ENCODE assay signal across 14 mouse cellular contexts in genomic region chr3:85313646-85314255, GRCm38 (mm10).
DNase-seq lines count a peak whose midpoint lies in the region; ATAC-seq lines count a peak whose summit lies in the region.
"Had no signal": no experiment of that assay in that cellular context is flagged by ENCODE, and none has a peak within 500 bp of the region (broad histone marks: within the 10 kb centered on the region; RNA-seq: fewer than 3 reads in every experiment).

No protein-coding gene starts in this region.

- no peaks in the 10 kb centered on the region for H3K36me3 ChIP-seq in hindbrain, embryonic 10.5 days
- no peaks in the 10 kb centered on the region for H3K36me3 ChIP-seq in hindbrain, embryonic 16.5 days (ENCODE audit: control insufficient read depth, insufficient read depth, low read length)
- H3K36me3 ChIP-seq in embryonic facial prominence, embryonic 10.5 days (replicated peaks): no peaks in the 10 kb centered on the region
- no peaks in the 10 kb centered on the region for H3K36me3 ChIP-seq in midbrain, embryonic 13.5 days
- H3K36me3 ChIP-seq: neural tube, embryonic 13.5 days had no signal

- H3K9ac ChIP-seq in hindbrain, embryonic 16.5 days (ENCODE audit: low read depth, low read length): no peak overlapping the region
- H3K9ac ChIP-seq in midbrain, embryonic 13.5 days (replicated peaks): 0 out of 2 replicates have a peak overlapping the region, but pooled peaks have one; percentile 29
- H3K9ac ChIP-seq: neural tube, embryonic 13.5 days had no signal

- no peak overlapping the region for H3K4me3 ChIP-seq in hindbrain, embryonic 10.5 days
- no peak overlapping the region for H3K4me3 ChIP-seq in hindbrain, embryonic 16.5 days (ENCODE audit: low read length)
- H3K4me3 ChIP-seq in embryonic facial prominence, embryonic 10.5 days: no peak overlapping the region
- H3K4me3 ChIP-seq in midbrain, embryonic 13.5 days (replicated peaks): no peak overlapping the region
- H3K4me3 ChIP-seq: megakaryocyte, embryonic 14.5 days; neural tube, embryonic 13.5 days had no signal

- H3K4me2 ChIP-seq in hindbrain, embryonic 16.5 days (ENCODE audit: low read length): no peak overlapping the region
- H3K4me2 ChIP-seq in midbrain, embryonic 13.5 days (replicated peaks): no peak overlapping the region
- H3K4me2 ChIP-seq: neural tube, embryonic 13.5 days had no signal

- no peak for ATAC-seq in hindbrain, embryonic 16.5 days
- 0 out of 2 replicates have a peak, but pooled peaks have one; percentile 43 for ATAC-seq in midbrain, embryonic 13.5 days
- ATAC-seq in CD4-positive, CD25-positive, alpha-beta regulatory T cell, adult 4 months: no peak

- H3K4me1 ChIP-seq in hindbrain, embryonic 10.5 days (replicated peaks): peaks cover 13% of the 10 kb centered on the region
- peaks cover 8% of the 10 kb centered on the region for H3K4me1 ChIP-seq in hindbrain, embryonic 16.5 days (ENCODE audit: control insufficient read depth, insufficient read depth, low read depth, low read length)
- peaks cover 13% of the 10 kb centered on the region for H3K4me1 ChIP-seq in embryonic facial prominence, embryonic 10.5 days
- H3K4me1 ChIP-seq in midbrain, embryonic 13.5 days (replicated peaks): peaks cover 9% of the 10 kb centered on the region

- DNase-seq in hindbrain, embryonic 10.5 days (ENCODE audit: low spot score): no peak
- DNase-seq in Muller cell, postnatal 12 days (ENCODE audit: inconsistent ontology term): peak; percentile 21
- DNase-seq in embryonic facial prominence, embryonic 10.5 days (ENCODE audit: low spot score): no peak
- DNase-seq in kidney, adult 11 months: no peak
- DNase-seq in adrenal gland, adult 2 months: no peak
- DNase-seq: cerebellum, postnatal 10 days; kidney, adult 9 months; lung, adult 2 months; right cerebral cortex, postnatal 14 days had no signal

- H3K27ac ChIP-seq in hindbrain, embryonic 10.5 days: peak overlapping the region; percentile 45; the same call in 1 of the 2 replicates
- no peak overlapping the region for H3K27ac ChIP-seq in hindbrain, embryonic 16.5 days (ENCODE audit: low read depth, low read length)
- H3K27ac ChIP-seq in embryonic facial prominence, embryonic 10.5 days (replicated peaks): peak overlapping the region; percentile 12; the same call in 1 of the 2 replicates
- no peak overlapping the region for H3K27ac ChIP-seq in midbrain, embryonic 13.5 days
- H3K27ac ChIP-seq: neural tube, embryonic 13.5 days had no signal

- 25% methylated on average over 4 of the region's 4 CpGs for WGBS in hindbrain, embryonic 10.5 days
- WGBS in hindbrain, embryonic 16.5 days: 20% methylated on average over 4 of the region's 4 CpGs
- 20% methylated on average over 4 of the region's 4 CpGs for WGBS in embryonic facial prominence, embryonic 10.5 days
- WGBS in midbrain, embryonic 13.5 days: 15% methylated on average over 4 of the region's 4 CpGs

- no peaks in the 10 kb centered on the region for H3K9me3 ChIP-seq in hindbrain, embryonic 10.5 days
- H3K9me3 ChIP-seq in hindbrain, embryonic 16.5 days (ENCODE audit: control insufficient read depth, low read length): no peaks in the 10 kb centered on the region
- H3K9me3 ChIP-seq in embryonic facial prominence, embryonic 10.5 days: no peaks in the 10 kb centered on the region
- no peaks in the 10 kb centered on the region for H3K9me3 ChIP-seq in midbrain, embryonic 13.5 days
- H3K9me3 ChIP-seq: neural tube, embryonic 13.5 days had no signal

- H3K27me3 ChIP-seq in hindbrain, embryonic 10.5 days (ENCODE audit: insufficient read depth, poor library complexity, severe bottlenecking): no peaks in the 10 kb centered on the region
- no peaks in the 10 kb centered on the region for H3K27me3 ChIP-seq in hindbrain, embryonic 16.5 days (replicated peaks; ENCODE audit: control insufficient read depth, insufficient read depth, low read length)
- no peaks in the 10 kb centered on the region for H3K27me3 ChIP-seq in embryonic facial prominence, embryonic 10.5 days (replicated peaks; ENCODE audit: low read depth, poor library complexity, severe bottlenecking)
- no peaks in the 10 kb centered on the region for H3K27me3 ChIP-seq in midbrain, embryonic 13.5 days
- H3K27me3 ChIP-seq: neural tube, embryonic 13.5 days had no signal

Comparison
In these comparisons a context has a peak if more than half of its experiments do, and no peak if none do; other contexts are left out.
1. H3K27ac ChIP-seq: peak in hindbrain, embryonic 10.5 days (single experiment) and embryonic facial prominence, embryonic 10.5 days (single experiment); none in hindbrain, embryonic 16.5 days (single experiment) and midbrain, embryonic 13.5 days (single experiment).